Mouse (Mus musculus): ENCODE results near the gene Gm9508. TPM values are rescaled to one million over a fixed set of nuclear protein-coding genes. Genes with fewer than 3 reads are reported as not detected.

The Gm9508 gene
- polyA plus RNA-seq, 1 experiment from 2014 or later = not detected

DNA sequence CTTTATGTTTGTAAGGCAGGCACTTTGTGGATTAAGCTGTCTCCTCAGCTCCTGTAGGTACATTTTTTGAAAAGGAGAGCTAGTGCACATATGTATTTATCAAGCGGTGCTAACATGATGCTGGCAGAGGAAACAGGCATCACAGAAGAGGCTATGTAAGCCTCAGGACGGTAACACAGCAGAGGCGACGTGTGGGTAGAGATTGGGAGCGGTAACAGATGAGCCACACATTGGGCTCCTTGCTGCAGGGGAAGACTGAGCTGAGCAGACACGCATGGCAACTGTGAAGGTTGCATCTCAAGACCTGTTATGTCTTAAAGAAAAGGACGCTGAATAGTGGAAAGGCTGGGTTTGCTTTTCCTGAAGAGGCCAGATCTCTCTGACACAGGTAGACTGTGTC is 14.0 kb downstream of the Gm9508 start:
- no peak for ATAC-seq (ENCODE audit: low FRiP score, low TSS enrichment)
- no peaks in the 10 kb centered on the region for H3K36me3 ChIP-seq (ENCODE audit: control insufficient read depth, insufficient read depth, low read length)
- H3K4me3 ChIP-seq (ENCODE audit: low read length) = no peak overlapping the region
- no peak overlapping the region for H3K4me2 ChIP-seq (replicated peaks; ENCODE audit: low read depth, low read length)
- H3K9ac ChIP-seq (ENCODE audit: low read depth, low read length) = no peak overlapping the region
- WGBS = 82% methylated on average over 7 of the region's 7 CpGs
- peaks cover 49% of the 10 kb centered on the region for H3K27me3 ChIP-seq (ENCODE audit: control insufficient read depth, insufficient read depth, low read length)
- no peak overlapping the region for H3K27ac ChIP-seq (ENCODE audit: low read depth, low read length)
- no peaks in the 10 kb centered on the region for H3K4me1 ChIP-seq (ENCODE audit: control insufficient read depth, insufficient read depth, low read length)
- H3K9me3 ChIP-seq (ENCODE audit: control insufficient read depth, low read length) = no peaks in the 10 kb centered on the region

GRCm38 (mm10) chr10:77677562-77677961 is 19.5 kb downstream of the Gm9508 start:
- Histone ChIP-seq H3K27me3 (ENCODE audit: control insufficient read depth, insufficient read depth, low read length) (peaks cover 37% of the 10 kb centered on the region), H3K27ac (ENCODE audit: low read depth, low read length) (no peak overlapping the region), H3K9me3 (ENCODE audit: control insufficient read depth, low read length) (no peaks in the 10 kb centered on the region), H3K4me1 (ENCODE audit: control insufficient read depth, insufficient read depth, low read length) (no peaks in the 10 kb centered on the region), H3K36me3 (ENCODE audit: control insufficient read depth, insufficient read depth, low read length) (no peaks in the 10 kb centered on the region), H3K4me2 (replicated peaks; ENCODE audit: low read depth, low read length) (peak overlapping the region; percentile 43), H3K4me3 (ENCODE audit: low read length) (peak overlapping the region; percentile 28), H3K9ac (ENCODE audit: low read depth, low read length) (no peak overlapping the region)
- WGBS = under 1% methylated on average over 35 of the region's 35 CpGs
- no peak for ATAC-seq (ENCODE audit: low FRiP score, low TSS enrichment)

GRCm38 (mm10) chr10:77673765-77674164 is 23.3 kb downstream of the Gm9508 start:
- WGBS = 52% methylated on average over 13 of the region's 13 CpGs
- ATAC-seq (ENCODE audit: low FRiP score, low TSS enrichment) = no peak

GRCm38 (mm10) chr10:77671519-77671918 is 25.5 kb downstream of the Gm9508 start:
- Histone ChIP-seq H3K27ac (ENCODE audit: low read depth, low read length) (no peak overlapping the region), H3K4me1 (ENCODE audit: control insufficient read depth, insufficient read depth, low read length) (no peaks in the 10 kb centered on the region), H3K4me2 (replicated peaks; ENCODE audit: low read depth, low read length) (no peak overlapping the region), H3K9me3 (ENCODE audit: control insufficient read depth, low read length) (no peaks in the 10 kb centered on the region), H3K27me3 (ENCODE audit: control insufficient read depth, insufficient read depth, low read length) (peaks cover 12% of the 10 kb centered on the region), H3K36me3 (ENCODE audit: control insufficient read depth, insufficient read depth, low read length) (no peaks in the 10 kb centered on the region), H3K4me3 (ENCODE audit: low read length) (no peak overlapping the region), H3K9ac (ENCODE audit: low read depth, low read length) (no peak overlapping the region)
- no peak for ATAC-seq (ENCODE audit: low FRiP score, low TSS enrichment)
- 74% methylated on average over 4 of the region's 4 CpGs for WGBS

More at GRCm38 (mm10) chr10:77673765-77674164, 23.3 kb downstream of the Gm9508 start:
- H3K9ac ChIP-seq (ENCODE audit: low read depth, low read length) = no peak overlapping the region
- H3K4me3 ChIP-seq (ENCODE audit: low read length) = no peak overlapping the region
- peaks cover 31% of the 10 kb centered on the region for H3K27me3 ChIP-seq (ENCODE audit: control insufficient read depth, insufficient read depth, low read length)
- no peak overlapping the region for H3K4me2 ChIP-seq (replicated peaks; ENCODE audit: low read depth, low read length)
- H3K9me3 ChIP-seq (ENCODE audit: control insufficient read depth, low read length) = no peaks in the 10 kb centered on the region
- H3K4me1 ChIP-seq (ENCODE audit: control insufficient read depth, insufficient read depth, low read length) = no peaks in the 10 kb centered on the region
- no peak overlapping the region for H3K27ac ChIP-seq (ENCODE audit: low read depth, low read length)
- no peaks in the 10 kb centered on the region for H3K36me3 ChIP-seq (ENCODE audit: control insufficient read depth, insufficient read depth, low read length)

DNA sequence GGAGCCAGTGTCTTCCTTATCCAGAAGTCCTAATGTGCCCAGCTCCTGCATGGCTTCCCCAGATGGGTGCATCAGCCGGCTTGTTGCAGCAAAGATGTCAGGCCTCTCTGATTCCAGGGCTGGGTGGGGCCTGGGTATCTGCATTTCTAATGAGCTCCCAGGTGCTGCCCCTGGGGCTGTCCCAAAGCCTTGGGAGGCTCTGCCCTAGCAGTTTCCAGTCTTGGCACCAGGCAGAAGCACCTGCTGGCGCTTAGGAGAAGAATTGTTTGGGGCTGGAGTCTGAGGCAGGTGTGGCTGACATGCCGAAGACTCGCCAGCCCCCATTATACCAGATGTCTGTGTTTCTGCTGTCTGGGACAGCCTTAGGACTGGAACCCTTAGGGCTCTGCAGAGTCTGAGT is 26.3 kb downstream of the Gm9508 start:
- no peak overlapping the region for H3K27ac ChIP-seq (ENCODE audit: low read depth, low read length)
- no peak overlapping the region for H3K4me2 ChIP-seq (replicated peaks; ENCODE audit: low read depth, low read length)
- no peak overlapping the region for H3K9ac ChIP-seq (ENCODE audit: low read depth, low read length)
- no peak overlapping the region for H3K4me3 ChIP-seq (ENCODE audit: low read length)
- H3K36me3 ChIP-seq (ENCODE audit: control insufficient read depth, insufficient read depth, low read length) = no peaks in the 10 kb centered on the region
- no peaks in the 10 kb centered on the region for H3K4me1 ChIP-seq (ENCODE audit: control insufficient read depth, insufficient read depth, low read length)
- no peak for ATAC-seq (ENCODE audit: low FRiP score, low TSS enrichment)
- no peaks in the 10 kb centered on the region for H3K9me3 ChIP-seq (ENCODE audit: control insufficient read depth, low read length)
- H3K27me3 ChIP-seq (ENCODE audit: control insufficient read depth, insufficient read depth, low read length) = peaks cover 8% of the 10 kb centered on the region
- WGBS = 78% methylated on average over 4 of the region's 4 CpGs

GRCm38 (mm10) chr10:77667402-77667801 is 29.6 kb downstream of the Gm9508 start:
- Histone ChIP-seq H3K4me2 (replicated peaks; ENCODE audit: low read depth, low read length) (no peak overlapping the region), H3K9me3 (ENCODE audit: control insufficient read depth, low read length) (no peaks in the 10 kb centered on the region), H3K9ac (ENCODE audit: low read depth, low read length) (no peak overlapping the region), H3K36me3 (ENCODE audit: control insufficient read depth, insufficient read depth, low read length) (no peaks in the 10 kb centered on the region), H3K4me3 (ENCODE audit: low read length) (no peak overlapping the region), H3K4me1 (ENCODE audit: control insufficient read depth, insufficient read depth, low read length) (no peaks in the 10 kb centered on the region), H3K27me3 (ENCODE audit: control insufficient read depth, insufficient read depth, low read length) (peaks cover 6% of the 10 kb centered on the region; the same call in 1 of the 2 replicates), H3K27ac (ENCODE audit: low read depth, low read length) (no peak overlapping the region)
- no peak for ATAC-seq (ENCODE audit: low FRiP score, low TSS enrichment)
- 79% methylated on average over 4 of the region's 4 CpGs for WGBS

DNA sequence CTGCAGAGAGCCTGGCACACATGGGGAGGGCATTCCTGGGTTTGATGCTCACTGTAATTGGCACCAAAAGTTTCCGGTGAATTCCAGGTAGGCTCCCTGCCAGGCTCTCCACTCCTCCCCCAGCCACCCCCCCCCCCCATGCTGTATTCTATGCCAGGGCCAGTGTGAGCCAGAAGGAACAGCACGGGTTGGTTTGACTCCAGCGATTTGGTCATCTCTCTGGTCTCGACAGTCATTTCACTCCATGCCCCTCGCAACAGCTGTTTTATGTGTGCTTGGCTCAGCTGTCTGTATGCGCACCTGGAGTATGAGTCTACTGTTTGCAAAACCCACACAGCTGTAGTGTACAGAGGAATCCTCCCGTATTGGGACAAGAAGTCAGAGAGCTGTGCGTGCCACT is 30.7 kb downstream of the Gm9508 start:
- Histone ChIP-seq H3K4me1 (ENCODE audit: control insufficient read depth, insufficient read depth, low read length) (no peaks in the 10 kb centered on the region), H3K36me3 (ENCODE audit: control insufficient read depth, insufficient read depth, low read length) (no peaks in the 10 kb centered on the region), H3K9me3 (ENCODE audit: control insufficient read depth, low read length) (no peaks in the 10 kb centered on the region), H3K4me3 (ENCODE audit: low read length) (no peak overlapping the region), H3K27ac (ENCODE audit: low read depth, low read length) (no peak overlapping the region), H3K27me3 (ENCODE audit: control insufficient read depth, insufficient read depth, low read length) (peaks cover 6% of the 10 kb centered on the region; the same call in 1 of the 2 replicates), H3K9ac (ENCODE audit: low read depth, low read length) (no peak overlapping the region), H3K4me2 (replicated peaks; ENCODE audit: low read depth, low read length) (no peak overlapping the region)
- ATAC-seq (ENCODE audit: low FRiP score, low TSS enrichment) = no peak
- 88% methylated on average over 8 of the region's 8 CpGs for WGBS

DNA sequence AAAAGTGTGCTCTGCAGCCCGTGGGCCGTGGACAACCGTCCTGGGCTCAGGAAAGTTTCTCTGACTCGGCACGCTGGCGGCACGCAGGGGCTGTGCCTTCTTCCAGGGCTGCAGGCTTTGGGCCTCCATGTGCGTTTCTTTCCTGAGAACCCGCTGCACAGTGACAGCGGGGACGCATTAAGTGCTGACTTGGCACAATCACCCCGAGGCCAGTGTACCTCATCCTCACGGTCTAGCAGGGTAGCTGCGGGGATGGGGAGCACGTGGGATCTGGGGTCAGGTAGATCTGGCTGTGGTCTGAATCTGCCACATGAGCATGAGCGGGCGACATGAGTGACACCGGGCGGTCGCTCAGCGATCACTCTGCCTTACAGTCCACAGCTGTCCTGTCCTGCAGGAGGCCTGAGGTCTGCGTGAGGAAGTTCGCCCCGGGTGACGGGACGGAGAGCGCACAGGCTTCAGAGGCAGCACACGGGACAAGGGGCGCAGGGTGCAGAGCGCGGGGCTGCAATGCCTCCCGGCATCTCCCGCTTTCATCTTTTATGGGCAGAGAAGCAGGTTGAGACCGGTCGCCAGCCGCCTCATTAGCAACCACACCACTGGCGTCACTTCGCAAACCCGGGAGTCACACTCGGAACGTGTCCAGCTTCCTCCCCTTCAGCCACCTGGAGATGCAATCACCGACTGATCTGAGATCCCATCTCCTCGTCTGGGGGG is 32.9 kb downstream of the Gm9508 start:
- ATAC-seq (ENCODE audit: low FRiP score, low TSS enrichment) = no peak; the same call in 1 of the 2 replicates
- Histone ChIP-seq H3K27ac (ENCODE audit: low read depth, low read length) (no peak overlapping the region), H3K9me3 (ENCODE audit: control insufficient read depth, low read length) (no peaks in the 10 kb centered on the region; the same call in 1 of the 2 replicates), H3K4me2 (replicated peaks; ENCODE audit: low read depth, low read length) (peak overlapping the region; percentile 21), H3K9ac (ENCODE audit: low read depth, low read length) (no peak overlapping the region), H3K4me3 (ENCODE audit: low read length) (no peak overlapping the region), H3K4me1 (ENCODE audit: control insufficient read depth, insufficient read depth, low read length) (no peaks in the 10 kb centered on the region), H3K27me3 (ENCODE audit: control insufficient read depth, insufficient read depth, low read length) (peaks cover 6% of the 10 kb centered on the region; the same call in 1 of the 2 replicates), H3K36me3 (ENCODE audit: control insufficient read depth, insufficient read depth, low read length) (no peaks in the 10 kb centered on the region)
- WGBS = 29% methylated on average over 42 of the region's 43 CpGs

DNA sequence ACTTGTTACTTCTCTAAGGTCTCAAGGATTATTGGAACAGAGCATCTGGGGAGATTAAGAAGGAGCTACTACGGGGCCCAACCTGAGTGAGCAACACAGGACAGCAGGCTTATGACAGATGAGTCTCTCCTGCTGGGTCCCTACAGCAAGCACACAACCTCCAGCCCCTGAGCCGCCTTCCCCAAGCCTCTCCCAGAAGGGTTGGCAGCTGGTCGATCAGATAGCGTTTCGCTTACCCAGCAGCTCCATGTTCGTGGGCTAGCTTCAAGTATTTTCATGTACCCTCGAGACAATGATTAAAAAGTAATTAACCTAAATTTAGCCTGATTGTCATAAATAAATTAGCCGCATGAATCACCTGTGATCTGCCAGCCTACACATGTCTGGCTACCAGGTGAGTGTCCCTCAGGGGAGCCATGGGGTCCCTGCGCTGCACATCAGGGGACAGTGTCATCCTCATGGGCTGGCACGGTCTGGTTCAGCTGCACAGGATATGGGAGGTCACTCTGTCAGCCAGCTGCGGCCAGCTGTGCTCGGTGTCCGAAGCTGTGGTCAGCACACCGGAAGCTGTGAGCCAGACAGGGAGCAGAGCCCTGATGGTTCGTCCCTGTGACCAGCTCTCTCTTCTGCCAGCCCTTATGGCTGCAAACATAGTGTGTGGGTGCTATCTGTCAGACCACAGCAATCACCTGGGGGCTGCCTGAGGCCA is 38.6 kb downstream of the Gm9508 start:
- peak; percentile 64; the same call in 1 of the 2 replicates for ATAC-seq (ENCODE audit: low FRiP score, low TSS enrichment)

More for the DNA sequence above, 38.6 kb downstream of the Gm9508 start:
- no peaks in the 10 kb centered on the region; the same call in 1 of the 2 replicates for H3K9me3 ChIP-seq (ENCODE audit: control insufficient read depth, low read length)
- H3K9ac ChIP-seq (ENCODE audit: low read depth, low read length) = no peak overlapping the region
- 45% methylated on average over 15 of the region's 15 CpGs for WGBS
- H3K4me1 ChIP-seq (ENCODE audit: control insufficient read depth, insufficient read depth, low read length) = 0 out of 2 replicates have a peak, but pooled peaks cover 6% of the 10 kb centered on the region
- no peak overlapping the region for H3K4me2 ChIP-seq (replicated peaks; ENCODE audit: low read depth, low read length)
- H3K27me3 ChIP-seq (ENCODE audit: control insufficient read depth, insufficient read depth, low read length) = no peaks in the 10 kb centered on the region
- H3K4me3 ChIP-seq (ENCODE audit: low read length) = no peak overlapping the region
- no peak overlapping the region for H3K27ac ChIP-seq (ENCODE audit: low read depth, low read length)
- H3K36me3 ChIP-seq (ENCODE audit: control insufficient read depth, insufficient read depth, low read length) = no peaks in the 10 kb centered on the region
